Mouse (Mus musculus) spleen, adult 18-20 months (tissue): ENCODE results near the gene Rtkn2.
"Not testable (repeated sequence)": the region's sequence is repeated elsewhere in the genome, so short reads cannot be mapped to it uniquely, and the experiment has no call there.

Experiments used
- DNase-seq, 2 experiments: peaks; one replicate each; pipeline ENCODE4 v3.0.0; 2022; ENCODE audit warnings: mixed read lengths in 2 of 2

Gene Rtkn2

GRCm38 (mm10) chr10:68081712-68082111 lies 102.3 kb downstream of the Rtkn2 start:
- DNase-seq = no peak

GRCm38 (mm10) chr10:68085574-68085973 lies 106.2 kb downstream of the Rtkn2 start:
- no peak for DNase-seq

- no peak for DNase-seq
These were observed 107.6 kb downstream of the Rtkn2 start for GRCm38 (mm10) chr10:68086973-68087372.

- no peak for DNase-seq
These were observed 108.4 kb downstream of the Rtkn2 start for GRCm38 (mm10) chr10:68087722-68088121.

- no peak for DNase-seq
These were observed 110.2 kb downstream of the Rtkn2 start for GRCm38 (mm10) chr10:68089435-68090196.

- DNase-seq = no peak
These were observed 110.8 kb downstream of the Rtkn2 start for GRCm38 (mm10) chr10:68090197-68090535.

GRCm38 (mm10) chr10:68090544-68090943 lies 111.2 kb downstream of the Rtkn2 start:
- no peak for DNase-seq

- no peak for DNase-seq
These were observed 111.6 kb downstream of the Rtkn2 start for GRCm38 (mm10) chr10:68091011-68091410.

GRCm38 (mm10) chr10:68091840-68092239 lies 112.5 kb downstream of the Rtkn2 start:
- DNase-seq = no peak

- no peak for DNase-seq
These were observed 114.1 kb downstream of the Rtkn2 start for GRCm38 (mm10) chr10:68093496-68093895.

GRCm38 (mm10) chr10:68095136-68095535 lies 115.8 kb downstream of the Rtkn2 start:
- no peak for DNase-seq

- no peak for DNase-seq
These were observed 117.0 kb downstream of the Rtkn2 start for GRCm38 (mm10) chr10:68096395-68096794.

- DNase-seq = no peak
These were observed 118.7 kb downstream of the Rtkn2 start for GRCm38 (mm10) chr10:68097821-68098675.

GRCm38 (mm10) chr10:68099801-68100200 lies 120.4 kb downstream of the Rtkn2 start:
- DNase-seq = not testable (repeated sequence)

- no peak for DNase-seq
These were observed 121.1 kb downstream of the Rtkn2 start for GRCm38 (mm10) chr10:68100506-68100905.

- DNase-seq = no peak
These were observed 121.9 kb downstream of the Rtkn2 start for GRCm38 (mm10) chr10:68101251-68101650.

- no peak for DNase-seq
These were observed 123.2 kb downstream of the Rtkn2 start for GRCm38 (mm10) chr10:68102566-68102965.

GRCm38 (mm10) chr10:68103078-68103855 lies 123.9 kb downstream of the Rtkn2 start:
- no peak for DNase-seq

- DNase-seq = no peak
These were observed 124.6 kb downstream of the Rtkn2 start for GRCm38 (mm10) chr10:68103988-68104387.

GRCm38 (mm10) chr10:68104481-68104880 lies 125.1 kb downstream of the Rtkn2 start:
- no peak for DNase-seq

- DNase-seq = no peak
These were observed 125.8 kb downstream of the Rtkn2 start for GRCm38 (mm10) chr10:68104881-68105781.

- DNase-seq = no peak
These were observed 127.1 kb downstream of the Rtkn2 start for GRCm38 (mm10) chr10:68106351-68106950.
